Mouse (Mus musculus) embryo, embryonic 10 days (tissue): Measurements from ENCODE around the gene Adgrv1.

ENCODE experiments used
- DNase-seq: peaks from one replicate; pipeline ENCODE4 v3.0.0-alpha.2; 2015; ENCODE audit warnings: low spot score

The Adgrv1 gene

GRCm38 (mm10) chr13:81407881-81408460, 225.0 kb downstream of the Adgrv1 start:
- DNase-seq, result no peak

- no peak for DNase-seq
These were observed 230.1 kb downstream of the Adgrv1 start for GRCm38 (mm10) chr13:81402826-81403225.

GRCm38 (mm10) chr13:81402191-81402590, 230.8 kb downstream of the Adgrv1 start:
- no peak for DNase-seq

- DNase-seq, result no peak
These were observed 231.2 kb downstream of the Adgrv1 start for GRCm38 (mm10) chr13:81401742-81402141.

DNA sequence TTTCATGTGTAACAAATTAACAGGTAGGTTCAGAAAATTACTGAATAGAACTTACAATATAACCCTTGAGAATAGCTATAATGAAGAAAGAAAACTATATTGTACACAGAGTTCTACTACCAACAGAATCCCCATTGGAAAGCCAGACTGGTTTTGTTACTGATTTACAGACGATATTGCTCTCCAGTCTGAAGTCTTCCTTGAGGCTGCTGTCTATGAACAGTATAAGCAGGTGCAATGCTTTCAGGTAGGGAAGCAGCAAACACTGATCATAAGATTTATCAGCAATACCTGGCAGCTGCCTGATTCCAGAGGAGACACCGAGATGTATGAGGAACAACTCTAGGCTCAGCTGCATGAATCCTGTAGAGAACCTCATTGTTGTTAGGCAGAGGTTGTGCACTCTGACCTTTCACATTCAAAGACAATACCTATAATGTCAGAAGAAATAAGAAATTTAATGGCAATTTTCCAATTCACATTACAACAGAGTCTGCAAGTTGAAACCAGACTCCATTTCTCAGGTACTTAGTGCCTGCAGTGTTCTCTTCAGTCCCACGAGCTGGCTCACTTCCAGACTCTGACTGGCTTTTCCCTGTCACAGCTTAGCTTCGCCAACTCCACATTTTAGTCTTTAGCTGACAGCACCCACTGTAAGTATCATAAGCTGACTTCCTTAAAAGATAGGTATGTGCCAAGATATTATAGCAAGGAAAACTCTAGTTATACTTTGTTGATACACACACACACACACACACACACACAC, 247.2 kb downstream of the Adgrv1 start:
- no peak for DNase-seq

DNA sequence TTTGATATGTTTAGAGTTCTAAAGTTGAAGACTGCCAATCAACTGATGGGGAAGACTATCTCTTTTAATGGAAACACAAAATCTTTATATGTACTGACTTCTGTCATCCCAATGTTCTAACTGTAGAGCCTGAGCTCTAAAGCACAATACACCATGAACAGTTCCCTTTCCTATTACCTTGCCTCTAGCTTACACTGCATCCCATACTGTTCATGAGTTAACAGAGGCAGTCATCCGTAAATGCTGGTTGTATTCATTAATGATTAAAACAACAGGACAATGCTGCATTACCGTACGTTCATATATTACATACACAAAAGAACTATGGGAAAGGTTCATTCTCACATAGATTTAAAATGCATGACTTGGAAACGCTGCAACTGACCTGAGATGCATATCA, 251.1 kb downstream of the Adgrv1 start:
- DNase-seq, result no peak

DNA sequence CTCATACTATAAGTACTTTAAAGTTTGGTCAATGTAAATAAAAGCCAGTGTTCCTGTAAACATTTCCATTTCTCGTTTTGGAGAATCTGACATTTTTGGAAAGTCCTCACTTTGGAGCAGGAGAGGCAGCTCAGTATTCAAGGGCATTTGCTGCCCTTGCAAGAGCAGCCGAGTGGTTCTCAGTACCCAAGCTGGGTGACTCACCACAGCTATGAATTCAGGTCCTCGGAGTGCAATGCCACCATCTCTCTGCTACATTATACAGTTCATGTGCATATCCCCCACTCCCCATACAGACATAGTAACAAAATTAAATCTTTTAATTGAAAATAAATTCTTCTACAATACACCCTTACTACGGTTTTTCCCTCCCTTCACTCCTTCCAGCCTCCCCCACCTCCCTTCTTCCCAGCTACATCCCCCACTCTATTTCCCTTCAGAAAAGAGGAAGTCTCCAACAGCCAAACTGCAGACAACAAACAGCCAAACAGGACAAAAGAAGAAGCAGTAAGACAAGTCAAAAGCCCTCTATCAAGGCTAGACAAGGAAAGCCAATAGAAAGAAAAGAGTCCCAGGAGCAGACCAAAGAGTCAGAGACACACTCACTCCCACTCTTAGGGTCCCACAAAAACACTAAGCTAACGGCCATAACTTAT, 262.0 kb downstream of the Adgrv1 start:
- no peak for DNase-seq

GRCm38 (mm10) chr13:81370196-81370595, 262.8 kb downstream of the Adgrv1 start:
- no peak for DNase-seq

GRCm38 (mm10) chr13:81369564-81369963, 263.4 kb downstream of the Adgrv1 start:
- no peak for DNase-seq

DNA sequence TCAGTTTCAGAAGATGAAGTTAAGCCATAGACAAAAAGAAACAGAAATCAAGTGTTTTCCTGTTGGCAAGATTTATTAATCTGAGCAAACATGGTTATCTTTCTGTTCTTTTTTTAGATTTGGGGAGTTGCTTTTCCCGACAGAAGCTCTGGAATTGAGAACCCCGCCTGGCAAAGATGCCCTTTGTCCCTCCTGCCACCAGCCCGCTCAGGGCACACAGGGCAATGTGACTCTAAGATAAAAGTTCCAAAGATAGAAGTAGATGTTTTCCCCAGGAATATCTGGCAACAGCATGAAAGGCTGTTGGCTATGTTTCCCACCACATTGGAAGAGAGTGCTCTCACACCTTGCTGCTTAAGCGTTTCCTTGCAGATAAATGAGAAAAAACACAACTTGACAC, 264.0 kb downstream of the Adgrv1 start:
- DNase-seq, result no peak

GRCm38 (mm10) chr13:81367681-81368376, 265.1 kb downstream of the Adgrv1 start:
- DNase-seq, result no peak

DNA sequence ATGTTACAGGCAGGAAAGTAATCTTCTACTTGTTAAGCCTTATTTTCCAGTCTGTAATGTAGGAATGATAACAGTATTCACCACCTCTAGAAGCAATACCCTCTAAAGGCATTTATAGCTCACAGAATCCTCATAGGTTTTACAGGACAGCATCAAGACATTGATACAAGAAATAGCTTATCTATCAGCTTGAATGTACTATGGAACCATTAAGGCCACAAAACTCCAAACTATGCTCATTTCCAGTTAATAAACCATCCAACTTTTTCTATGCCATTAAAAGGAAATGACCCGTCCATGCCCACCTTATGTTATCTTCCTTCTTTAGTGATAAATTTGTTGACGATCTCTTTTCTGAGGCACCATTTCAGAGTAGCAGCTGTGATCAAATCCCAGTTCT, 272.6 kb downstream of the Adgrv1 start:
- no peak for DNase-seq

- DNase-seq, result no peak
These were observed 274.2 kb downstream of the Adgrv1 start for GRCm38 (mm10) chr13:81358766-81359165.

DNA sequence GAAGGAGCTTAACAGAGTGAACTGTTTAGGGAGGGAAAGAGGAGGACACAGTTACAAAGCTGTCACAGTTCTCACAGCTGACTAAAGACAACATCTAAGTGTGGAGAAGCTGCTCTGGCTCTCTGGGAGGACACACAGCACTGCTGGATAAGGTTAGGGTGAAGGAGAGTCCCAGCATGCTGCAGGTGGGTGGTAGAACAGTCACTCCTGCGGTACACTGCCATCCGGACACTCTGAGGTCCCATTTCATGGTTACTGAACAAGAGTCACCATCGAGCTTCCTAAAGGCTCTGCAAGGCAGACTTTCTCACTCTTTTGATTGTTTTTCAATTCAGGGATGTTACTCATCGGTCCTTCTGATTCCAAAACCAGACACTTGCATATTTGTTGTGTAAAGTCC, 274.6 kb downstream of the Adgrv1 start:
- DNase-seq, result no peak

DNA sequence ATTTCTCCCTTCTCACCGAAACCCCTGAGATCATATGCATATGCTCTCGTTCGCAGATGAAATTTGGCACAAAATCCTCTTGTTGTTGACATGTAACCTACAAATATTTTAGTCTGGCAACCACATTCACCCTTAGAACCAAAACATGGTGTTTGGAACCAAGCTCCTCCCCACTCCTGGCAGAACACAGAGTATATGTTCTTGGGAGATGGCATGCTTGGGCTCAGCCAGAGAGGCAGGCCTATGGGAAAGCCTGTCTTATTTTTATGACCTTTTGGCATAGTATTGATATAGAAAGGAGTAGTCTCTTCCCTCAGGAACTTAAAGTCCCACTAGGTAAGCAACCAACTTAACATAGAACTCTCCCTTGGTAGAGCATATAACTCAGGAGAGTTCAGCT, 275.7 kb downstream of the Adgrv1 start:
- DNase-seq, result no peak

- DNase-seq, result no peak
These were observed 278.4 kb downstream of the Adgrv1 start for GRCm38 (mm10) chr13:81354587-81354986.

GRCm38 (mm10) chr13:81352296-81352695, 280.7 kb downstream of the Adgrv1 start:
- no peak for DNase-seq

DNA sequence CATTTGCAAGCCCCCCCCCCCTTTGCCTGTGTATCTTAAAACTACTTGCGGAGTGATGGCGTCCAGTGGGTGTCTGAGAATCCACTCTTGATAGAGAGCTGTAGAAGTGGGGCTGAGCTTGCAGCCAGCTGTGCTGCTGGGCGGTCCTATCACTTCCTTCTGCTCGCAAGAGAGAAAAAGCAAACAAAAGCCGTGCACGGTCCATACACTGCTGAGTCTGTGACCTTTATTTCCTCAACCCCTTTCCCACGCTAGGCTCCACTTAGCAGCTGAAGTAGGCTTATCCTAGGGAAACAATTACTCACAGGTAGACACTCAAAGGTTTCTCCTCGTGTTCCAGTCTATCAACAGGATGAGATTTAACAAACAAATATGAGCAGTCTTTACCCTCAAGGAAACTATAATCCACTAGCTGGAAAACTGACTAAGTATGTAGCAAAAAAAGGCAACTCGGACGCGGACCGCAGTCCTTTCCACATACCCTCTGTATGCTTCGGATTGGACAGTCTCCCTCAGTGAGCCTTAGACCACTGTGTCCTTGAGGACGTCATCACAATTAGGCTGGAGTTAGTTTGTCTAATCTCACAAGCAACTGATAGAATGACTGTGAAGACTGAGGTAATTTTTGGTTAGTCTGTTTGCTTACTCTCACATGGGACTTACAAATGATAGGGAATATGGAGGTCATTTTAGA, 281.3 kb downstream of the Adgrv1 start:
- peak; percentile 39 for DNase-seq

DNA sequence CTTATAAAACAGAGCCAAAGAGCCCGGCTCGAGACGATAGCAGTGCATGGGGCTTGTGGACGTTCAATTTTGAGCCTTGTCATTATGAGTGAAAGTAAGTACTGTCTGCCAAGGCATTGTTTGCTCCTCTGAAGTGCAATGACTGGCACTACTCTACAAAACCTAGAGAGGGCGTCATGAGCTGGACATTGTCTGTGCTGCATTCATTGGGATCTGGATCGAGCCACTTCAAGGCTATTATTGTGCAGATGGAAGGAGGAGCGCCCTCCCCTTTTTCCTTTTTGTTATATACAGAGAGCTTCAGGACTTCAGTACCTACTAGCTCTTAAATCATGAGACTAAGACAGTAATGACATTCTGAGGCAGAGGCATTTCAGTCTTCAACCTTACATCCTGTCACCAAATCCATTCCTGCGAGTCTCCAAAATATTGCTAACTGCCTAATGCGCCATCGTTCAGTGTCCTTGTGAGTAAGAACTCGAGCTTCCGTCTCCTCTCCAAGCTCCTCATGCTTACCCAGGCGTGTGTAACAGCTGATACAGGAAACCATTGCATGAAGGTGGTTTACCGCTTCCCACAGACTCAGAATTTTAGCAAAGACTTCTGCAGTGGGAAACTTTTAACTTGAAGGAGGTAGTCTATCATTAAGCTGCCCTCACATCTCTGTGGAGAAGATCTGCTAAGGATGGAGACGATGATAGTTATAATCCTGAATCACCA, 285.5 kb downstream of the Adgrv1 start:
- DNase-seq, result no peak

DNA sequence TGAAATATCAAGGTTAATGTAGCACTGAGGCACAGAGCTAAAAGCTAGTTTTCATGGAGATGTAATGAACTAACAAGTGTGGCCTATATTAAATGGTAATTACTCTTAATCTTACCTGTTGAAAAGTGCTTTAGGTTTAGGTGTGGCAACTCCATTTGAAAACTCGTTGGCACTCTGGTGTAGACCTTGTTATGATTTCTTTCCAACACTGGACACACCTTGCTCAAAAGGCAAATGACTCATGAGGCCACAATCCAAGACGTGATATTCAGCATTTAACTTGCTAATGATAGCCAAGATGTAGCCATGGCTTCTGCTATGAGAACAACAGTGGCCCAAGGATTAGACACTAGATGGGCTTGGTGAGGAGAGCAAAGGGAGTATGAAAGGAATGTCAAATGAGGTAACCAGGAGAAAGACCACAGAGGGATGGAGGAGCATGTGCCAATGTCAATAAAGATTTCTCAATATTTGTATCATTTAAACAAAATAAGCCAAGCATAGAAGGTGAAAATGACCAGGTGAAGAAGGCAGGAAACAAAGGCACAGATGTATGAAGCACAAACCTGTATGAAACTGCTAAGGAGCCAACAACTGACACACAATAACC, 289.9 kb downstream of the Adgrv1 start:
- DNase-seq, result no peak

DNA sequence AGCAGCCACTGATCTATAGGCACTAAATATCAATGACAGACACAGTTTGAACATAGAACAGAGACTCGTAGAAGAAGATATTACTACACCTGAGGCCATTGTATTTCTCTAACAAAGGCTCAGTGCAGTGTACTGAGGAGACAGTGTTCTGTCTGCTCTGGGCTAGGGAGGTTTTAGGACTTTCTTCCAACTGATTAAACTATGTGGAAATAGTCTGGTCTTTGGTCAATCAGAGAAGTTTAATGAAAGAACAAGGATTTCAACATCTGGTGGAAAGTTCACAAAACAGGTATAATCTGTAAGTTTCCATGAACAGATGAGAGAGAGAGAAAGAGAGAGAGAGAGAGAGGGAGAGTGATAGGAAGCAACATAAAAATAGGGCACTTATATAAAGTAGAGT, 297.7 kb downstream of the Adgrv1 start:
- DNase-seq, result no peak
